Mouse (Mus musculus) G1E (cell line): Measurements from ENCODE around the gene Fam24a. TPM values are rescaled to one million over a fixed set of nuclear protein-coding genes. Genes with fewer than 3 reads are reported as not detected.
A peak's percentile ranks its signal among the peaks of the same experiment; 100 is the strongest.

Experiments used
- ATAC-seq: 2 replicates; pipeline ENCODE4 v1.8.0; 2016; ENCODE audit warnings: mild to moderate bottlenecking; ENCODE audit not compliant: insufficient number of reproducible peaks, poor library complexity, low FRiP score, severe bottlenecking; ENCODE audit errors: extremely low read depth
- DNase-seq: peaks from one replicate; pipeline ENCODE4 v3.0.0; 2012; ENCODE audit warnings: low spot score
- H3K27me3 ChIP-seq: 2 replicates; pipeline ENCODE4 v1.6.1; 2012; ENCODE audit warnings: mild to moderate bottlenecking, low read length, inconsistent platforms; ENCODE audit not compliant: insufficient read depth
- H3K36me3 ChIP-seq: replicated peaks from 2 replicates; pipeline ENCODE3; 2012; ENCODE audit warnings: mild to moderate bottlenecking, inconsistent platforms
- H3K4me1 ChIP-seq: 2 replicates; pipeline ENCODE4 v1.6.1; 2012; ENCODE audit warnings: low read depth, low read length, inconsistent platforms, mixed read lengths; ENCODE audit not compliant: insufficient read depth
- H3K4me3 ChIP-seq: 2 replicates; pipeline ENCODE4 v1.5.1; 2012; ENCODE audit warnings: low read depth, mild to moderate bottlenecking, inconsistent platforms, low read length, moderate library complexity, mixed read lengths
- H3K9me3 ChIP-seq: replicated peaks from 2 replicates; pipeline ENCODE4 v1.6.1; 2012; ENCODE audit warnings: inconsistent platforms
- CTCF ChIP-seq: IDR thresholded peaks from 2 replicates; pipeline ENCODE4 v1.5.1; 2012; ENCODE audit warnings: low read depth, low read length, inconsistent platforms, mixed read lengths
- GATA1 ChIP-seq: IDR thresholded peaks from 2 replicates; pipeline ENCODE4 v1.6.1; 2012; ENCODE audit warnings: borderline replicate concordance, low read length, inconsistent platforms, mixed read lengths
- GATA2 ChIP-seq: IDR thresholded peaks from 2 replicates; pipeline ENCODE4 v1.6.1; 2012; ENCODE audit warnings: low read depth, low read length, inconsistent platforms, borderline replicate concordance
- POLR2AphosphoS5 ChIP-seq: IDR thresholded peaks from 2 replicates; pipeline ENCODE4 v1.6.1; 2012; ENCODE audit warnings: low read depth, low read length, inconsistent platforms; ENCODE audit not compliant: insufficient replicate concordance
- TAL1 ChIP-seq: conservative IDR thresholded peaks from 2 replicates; pipeline ENCODE4 v1.6.1; 2012; ENCODE audit warnings: low read depth, low read length, inconsistent platforms, mixed read lengths
- polyA plus RNA-seq: library from polyadenylated mRNA; stranded (reverse); fragments of >175 nt; gene quantifications from 2 replicates; pipeline ENCODE4 v1.2.3, GENCODE M21; 2012
- total RNA-seq, 2 experiments: library from RNA; stranded (forward) in 1 of 2; stranded (reverse) in 1 of 2; fragments of 200-1000 nt in 1 of 2; fragments of >200 nt in 1 of 2; fragmentation: Nextera tagmentation in 1 of 2; gene quantifications; 2 replicates each; pipeline ENCODE4 v1.2.3; 2014 to 2017

Fam24a gene
- total and polyA plus RNA-seq, 3 experiments, result not detected

DNA sequence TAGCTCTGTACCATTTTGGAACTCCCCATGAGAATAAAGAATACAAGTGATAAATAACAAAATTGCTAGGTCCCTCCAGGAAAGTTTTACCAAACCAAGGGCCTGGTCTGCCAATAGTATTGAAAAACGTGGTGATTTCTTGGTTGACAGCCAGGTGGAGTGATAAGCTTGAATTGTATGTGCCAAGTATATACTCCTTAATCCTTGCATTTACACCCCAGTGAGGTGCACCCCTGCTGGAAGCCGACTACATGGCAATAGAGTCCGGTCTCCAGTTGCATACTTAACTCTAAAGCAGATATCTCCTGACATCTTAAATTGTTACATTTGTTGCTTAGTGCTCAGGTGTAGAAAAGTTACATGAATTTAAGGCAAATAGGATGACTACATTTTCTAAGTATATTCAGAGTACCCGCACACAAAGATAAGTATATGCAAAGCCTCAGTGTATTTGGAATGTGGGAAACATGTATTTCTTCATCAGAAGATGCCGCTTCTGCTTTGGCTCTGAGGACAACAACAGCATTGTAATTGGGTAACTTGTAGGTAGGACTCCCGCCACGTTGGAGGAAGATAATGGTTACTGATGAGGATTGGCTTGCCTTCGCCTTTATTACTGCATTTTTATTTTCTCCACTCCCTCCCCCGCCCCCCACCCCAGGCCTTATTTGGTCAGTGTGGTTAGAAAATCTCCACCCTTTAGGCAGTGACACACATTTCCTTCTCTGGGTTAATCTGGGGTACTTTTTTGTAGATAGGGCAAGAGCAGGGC, 38.4 kb downstream of the Fam24a start:
- peak; percentile 29 for DNase-seq
- Histone ChIP-seq H3K4me3 (peak overlapping the region; percentile 91), H3K9me3 (no peaks in the 10 kb centered on the region), H3K36me3 (peaks cover 20% of the 10 kb centered on the region), H3K4me1 (peaks cover 23% of the 10 kb centered on the region), H3K27me3 (peaks cover 13% of the 10 kb centered on the region; the same call in 1 of the 2 replicates)
- TF ChIP-seq TAL1 (no peak), GATA2 (no peak), GATA1 (no peak), CTCF (no peak), POLR2AphosphoS5 (no peak)
- ATAC-seq, result peak; percentile 45; the same call in 1 of the 2 replicates

Other genes with a start within 250 kb of the Fam24a start
- gene 4933402N03Rik, start 187.6 kb upstream of the Fam24a start, total RNA-seq (2014; fragmentation: Nextera tagmentation), result not detected in 2 replicates
- 0.44 TPM in 1 of 2 replicates, not detected in the other for gene 4933402N03Rik, start 187.6 kb upstream of the Fam24a start, total RNA-seq (2017)
- not detected in 2 replicates for gene 4933402N03Rik, start 187.6 kb upstream of the Fam24a start, polyA plus RNA-seq
- not detected in 2 replicates for gene 5430419D17Rik, start 159.5 kb upstream of the Fam24a start, total RNA-seq (2014; fragmentation: Nextera tagmentation)
- gene 5430419D17Rik, start 159.5 kb upstream of the Fam24a start, total RNA-seq (2017), result under 0.01 and 0.05 TPM in 2 replicates
- gene 5430419D17Rik, start 159.5 kb upstream of the Fam24a start, polyA plus RNA-seq, result not detected in 2 replicates
- not detected in 2 replicates for gene Cuzd1, start 11.6 kb upstream of the Fam24a start, total RNA-seq (2014; fragmentation: Nextera tagmentation)
- 0.06 and 0.11 TPM in 2 replicates for gene Cuzd1, start 11.6 kb upstream of the Fam24a start, total RNA-seq (2017)
- not detected in 2 replicates for gene Cuzd1, start 11.6 kb upstream of the Fam24a start, polyA plus RNA-seq
- not detected in 2 replicates for gene Fam24b, start 4.3 kb upstream of the Fam24a start, total RNA-seq (2014; fragmentation: Nextera tagmentation)
- not detected in 2 replicates for gene Fam24b, start 4.3 kb upstream of the Fam24a start, total RNA-seq (2017)
- not detected in 2 replicates for gene Fam24b, start 4.3 kb upstream of the Fam24a start, polyA plus RNA-seq
- 17.2 and 17.8 TPM in 2 replicates for gene 2310057M21Rik, start 28.9 kb downstream of the Fam24a start, total RNA-seq (2014; fragmentation: Nextera tagmentation)
- 8.0 and 16.0 TPM in 2 replicates for gene 2310057M21Rik, start 28.9 kb downstream of the Fam24a start, total RNA-seq (2017)
- 13.0 and 15.2 TPM in 2 replicates for gene 2310057M21Rik, start 28.9 kb downstream of the Fam24a start, polyA plus RNA-seq
- 34.9 and 42.7 TPM in 2 replicates for gene Pstk, start 37.3 kb downstream of the Fam24a start, total RNA-seq (2014; fragmentation: Nextera tagmentation)
- 33.9 and 35.4 TPM in 2 replicates for gene Pstk, start 37.3 kb downstream of the Fam24a start, total RNA-seq (2017)
- gene Pstk, start 37.3 kb downstream of the Fam24a start, polyA plus RNA-seq, result 36.3 and 44.1 TPM in 2 replicates
- 42.9 and 59.1 TPM in 2 replicates for gene Ikzf5, start 76.7 kb downstream of the Fam24a start, total RNA-seq (2014; fragmentation: Nextera tagmentation)
- gene Ikzf5, start 76.7 kb downstream of the Fam24a start, total RNA-seq (2017), result 20.2 and 24.1 TPM in 2 replicates
- gene Ikzf5, start 76.7 kb downstream of the Fam24a start, polyA plus RNA-seq, result 6.6 and 10.1 TPM in 2 replicates
- 22.5 and 35.5 TPM in 2 replicates for gene Acadsb, start 76.7 kb downstream of the Fam24a start, total RNA-seq (2014; fragmentation: Nextera tagmentation)
- gene Acadsb, start 76.7 kb downstream of the Fam24a start, total RNA-seq (2017), result 40.0 and 42.7 TPM in 2 replicates
- gene Acadsb, start 76.7 kb downstream of the Fam24a start, polyA plus RNA-seq, result 2.6 and 2.7 TPM in 2 replicates
- gene Hmx3, start 209.0 kb downstream of the Fam24a start, total RNA-seq (2014; fragmentation: Nextera tagmentation), result not detected in 2 replicates
- not detected in 2 replicates for gene Hmx3, start 209.0 kb downstream of the Fam24a start, total RNA-seq (2017)
- gene Hmx3, start 209.0 kb downstream of the Fam24a start, polyA plus RNA-seq, result not detected in 2 replicates
- gene Hmx2, start 214.9 kb downstream of the Fam24a start, total RNA-seq (2014; fragmentation: Nextera tagmentation), result 0.34 and 1.1 TPM in 2 replicates
- 0.44 and 0.99 TPM in 2 replicates for gene Hmx2, start 214.9 kb downstream of the Fam24a start, total RNA-seq (2017)
- gene Hmx2, start 214.9 kb downstream of the Fam24a start, polyA plus RNA-seq, result 3.9 and 4.8 TPM in 2 replicates
- 186 and 191 TPM in 2 replicates for gene Bub3, start 226.4 kb downstream of the Fam24a start, total RNA-seq (2014; fragmentation: Nextera tagmentation)
- gene Bub3, start 226.4 kb downstream of the Fam24a start, total RNA-seq (2017), result 131 and 138 TPM in 2 replicates
- gene Bub3, start 226.4 kb downstream of the Fam24a start, polyA plus RNA-seq, result 49.0 and 57.3 TPM in 2 replicates